Mouse (Mus musculus) lung, adult 18-20 months (tissue): ENCODE results near the gene Mllt3.

Source experiments
- DNase-seq, 2 experiments: peaks; one replicate each; pipeline ENCODE4 v3.0.0; 2022; ENCODE audit warnings: mixed read lengths in 2 of 2

Mllt3 gene

DNA sequence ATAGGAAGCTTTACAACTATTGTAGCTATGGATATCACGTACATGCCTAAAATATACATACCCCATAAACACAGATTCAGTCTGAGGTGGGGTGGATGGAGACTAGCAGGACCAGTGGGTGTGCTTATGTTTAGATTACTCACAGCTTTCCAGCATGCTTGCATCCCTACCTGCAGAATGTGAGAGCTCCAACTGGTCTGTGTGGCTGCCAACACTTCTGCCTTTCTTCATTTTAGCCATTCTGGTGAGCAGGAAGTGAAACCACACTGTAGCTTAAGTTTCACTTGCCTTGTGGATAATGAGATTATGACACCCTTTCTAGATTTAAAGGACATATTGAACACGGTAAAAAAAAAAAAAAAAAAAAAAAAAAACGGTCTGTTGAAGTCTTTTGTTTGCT is 88.8 kb downstream of the Mllt3 start:
- peak in 1 of 2 experiments; percentile 13 for DNase-seq

DNA sequence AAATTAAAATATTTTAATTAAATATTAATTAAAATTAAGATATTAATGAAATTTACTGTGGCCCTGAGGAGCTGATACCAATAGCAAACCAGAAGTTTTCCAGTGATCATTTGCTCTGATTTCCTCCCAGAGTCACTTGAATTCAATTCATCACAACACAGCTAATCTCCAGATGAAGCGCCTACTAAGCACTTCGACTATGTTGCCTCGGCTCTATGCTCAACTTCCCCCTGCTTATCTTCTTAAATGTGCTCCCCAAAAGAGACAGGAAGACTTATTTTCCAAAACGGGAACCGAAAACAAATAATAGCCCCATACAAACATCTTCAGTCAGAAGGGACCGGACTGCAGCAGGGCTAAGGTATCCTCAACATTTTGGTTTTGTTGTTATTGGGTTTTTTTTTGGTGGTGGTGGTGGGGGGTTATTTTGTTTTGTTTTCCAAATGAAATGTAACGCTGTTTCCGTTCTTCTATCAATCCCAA is 90.2 kb downstream of the Mllt3 start:
- DNase-seq, result no peak

DNA sequence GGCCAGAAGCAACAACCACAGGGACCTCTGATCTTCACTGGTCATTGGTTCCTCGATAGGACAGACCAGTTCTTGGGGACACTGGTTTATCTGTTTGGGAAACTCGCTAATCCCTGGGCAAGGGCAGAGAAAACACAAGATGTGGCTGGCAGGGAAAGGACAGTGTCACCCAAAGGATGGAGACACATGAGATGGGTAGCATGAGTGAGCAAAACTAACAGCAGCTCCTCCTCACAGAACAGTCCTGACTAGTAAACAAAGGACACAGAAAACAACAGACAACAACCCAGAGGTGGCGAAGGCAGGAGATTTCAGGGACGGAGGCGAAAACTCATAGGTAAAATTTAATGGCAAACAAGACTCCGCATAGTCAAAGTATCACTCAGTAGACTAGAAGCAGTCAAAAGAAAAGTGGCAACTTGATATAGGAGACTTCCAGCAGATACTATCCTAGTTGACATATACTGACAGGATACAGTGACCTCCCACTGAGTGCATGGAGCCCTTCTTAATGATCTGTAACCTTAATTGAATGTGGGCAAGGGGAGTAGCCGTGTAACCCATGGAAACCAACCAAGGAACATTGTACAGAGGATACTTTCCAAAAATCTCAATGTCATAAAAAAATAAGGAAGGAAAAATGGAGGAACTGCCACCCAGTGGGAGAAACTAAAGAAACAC is 93.5 kb downstream of the Mllt3 start:
- no peak for DNase-seq

DNA sequence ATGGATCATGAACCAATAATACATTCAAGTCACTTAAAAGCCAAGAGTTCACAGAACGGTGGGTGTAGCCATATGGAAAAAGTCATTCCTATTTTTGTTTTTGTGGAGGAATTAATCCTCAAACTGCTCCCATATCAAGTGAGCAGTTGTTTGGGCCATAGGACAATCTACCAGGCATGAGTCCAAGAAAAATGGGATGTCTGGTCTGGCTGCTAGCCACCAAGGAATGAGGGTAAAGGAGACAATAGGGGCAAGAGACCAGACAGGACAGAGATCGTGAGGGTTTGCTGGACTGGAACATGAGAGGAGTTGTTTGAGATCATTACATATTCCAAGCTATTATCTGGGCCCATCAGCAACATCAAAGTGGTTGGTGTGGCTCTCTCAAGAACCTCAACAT is 96.8 kb downstream of the Mllt3 start:
- DNase-seq, result no peak

DNA sequence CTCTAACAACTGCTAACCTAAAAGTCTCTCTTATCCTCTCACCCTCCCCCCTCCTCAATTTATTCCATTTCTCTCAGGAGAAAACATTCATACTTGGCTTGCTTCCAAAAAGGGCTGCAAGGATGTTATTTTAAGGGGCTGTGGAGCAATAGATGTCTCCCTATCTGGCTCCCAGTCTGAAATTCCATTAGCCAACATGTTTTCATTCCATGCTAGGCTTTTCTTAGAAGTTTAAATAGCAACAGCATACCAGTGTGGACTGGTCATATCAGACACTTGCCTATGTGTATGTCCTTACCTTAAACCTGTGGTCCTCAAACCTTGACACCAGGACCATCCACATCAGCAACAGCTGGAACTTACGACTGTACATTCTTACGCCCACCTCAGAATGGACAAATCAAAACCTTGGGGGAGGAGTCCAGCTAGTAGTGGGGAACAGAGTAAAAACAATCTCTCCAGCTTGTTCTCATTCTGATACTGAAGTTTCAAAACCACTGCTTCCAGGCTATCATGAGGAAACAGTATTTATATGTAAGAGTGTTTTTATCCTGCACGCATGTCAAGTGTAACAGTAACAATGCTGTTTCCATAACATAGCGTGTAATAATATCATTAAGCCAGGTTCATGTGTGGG is 99.3 kb downstream of the Mllt3 start:
- no peak for DNase-seq

DNA sequence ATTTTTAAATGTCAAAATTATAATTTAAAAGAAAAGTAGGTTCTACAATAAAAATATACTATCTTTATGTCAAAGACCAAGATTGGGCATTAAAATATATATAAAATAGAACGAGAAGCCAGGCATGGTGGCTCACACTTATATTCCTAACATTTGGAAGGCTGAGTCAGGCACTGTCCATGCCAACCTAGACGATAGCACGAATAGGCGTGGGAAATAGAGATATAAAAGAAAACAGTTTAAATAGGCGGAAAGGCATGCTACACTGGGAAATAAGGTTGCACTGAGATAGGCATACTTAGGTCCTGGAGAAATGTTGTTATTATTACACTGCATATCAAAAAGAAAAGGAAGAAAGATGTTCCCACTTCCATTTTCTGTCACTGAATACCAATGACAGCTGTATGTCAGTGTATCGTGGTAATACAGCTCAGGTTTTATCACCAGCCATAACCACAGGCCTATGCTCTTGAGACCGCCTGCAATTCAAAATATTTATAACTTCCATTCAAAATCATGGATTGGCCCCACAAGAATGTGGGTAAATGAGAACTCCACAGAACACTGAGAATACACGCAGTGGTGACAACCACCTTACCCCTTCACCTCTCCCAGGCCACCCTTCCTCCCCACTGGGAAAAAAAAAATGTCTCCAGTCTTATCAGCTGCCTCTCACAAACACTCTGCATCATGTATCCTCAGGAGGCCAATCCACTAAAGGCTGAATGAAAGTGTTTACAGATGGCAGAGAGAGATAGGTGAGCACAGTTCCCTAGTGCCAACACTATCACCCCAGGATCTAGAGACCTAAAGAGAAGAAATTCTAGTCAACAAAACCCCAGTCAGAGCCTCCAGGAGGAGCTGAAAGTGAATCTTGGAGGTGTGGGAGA is 102.6 kb downstream of the Mllt3 start:
- peak in 1 of 2 experiments; percentile 25 for DNase-seq

DNA sequence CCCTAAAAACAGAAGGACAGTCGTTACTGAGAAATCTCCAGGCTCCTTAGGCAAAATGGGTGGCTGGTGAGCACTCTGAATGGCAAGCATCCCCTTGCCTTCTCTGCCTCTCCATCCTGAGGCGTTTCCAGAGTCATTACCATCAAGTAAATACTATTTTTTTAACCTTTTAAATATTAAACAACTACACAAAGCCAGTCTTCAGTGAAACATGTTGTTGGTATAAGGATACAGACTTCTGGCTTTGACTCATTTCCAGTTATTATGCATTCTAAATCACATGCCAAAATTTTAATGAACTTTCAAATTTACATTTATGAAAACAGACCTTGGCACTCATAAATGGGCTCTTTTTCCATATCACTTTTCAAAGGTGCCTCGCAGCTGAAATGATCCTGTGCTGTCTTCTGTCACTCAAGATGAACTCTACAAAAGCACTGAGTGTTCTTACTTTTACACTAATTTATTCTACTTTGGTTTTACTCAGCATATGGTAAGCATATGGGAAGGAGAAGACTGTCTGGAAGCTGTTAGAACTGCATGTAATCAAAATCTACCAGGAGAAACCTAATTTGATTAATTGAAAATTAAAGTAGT is 104.5 kb downstream of the Mllt3 start:
- DNase-seq, result no peak

DNA sequence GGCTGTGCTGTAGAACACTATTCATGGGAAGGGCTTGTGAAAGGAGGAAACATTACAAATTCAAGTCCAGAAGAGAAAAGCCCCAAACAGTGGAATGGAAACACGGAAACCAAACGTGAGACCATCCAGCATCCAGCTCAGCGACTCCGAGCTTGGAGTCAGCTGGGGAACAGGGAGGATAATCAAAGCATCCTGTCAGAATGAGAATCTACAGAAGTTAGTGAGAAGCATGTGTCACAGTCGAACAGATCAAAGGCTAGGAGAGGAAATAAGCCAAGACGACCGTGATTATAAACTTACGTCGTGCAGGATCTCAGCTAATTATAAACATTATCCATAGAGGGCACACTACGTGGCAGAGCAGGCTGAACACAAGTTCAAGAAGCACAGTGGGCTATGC is 105.8 kb downstream of the Mllt3 start:
- DNase-seq, result no peak

DNA sequence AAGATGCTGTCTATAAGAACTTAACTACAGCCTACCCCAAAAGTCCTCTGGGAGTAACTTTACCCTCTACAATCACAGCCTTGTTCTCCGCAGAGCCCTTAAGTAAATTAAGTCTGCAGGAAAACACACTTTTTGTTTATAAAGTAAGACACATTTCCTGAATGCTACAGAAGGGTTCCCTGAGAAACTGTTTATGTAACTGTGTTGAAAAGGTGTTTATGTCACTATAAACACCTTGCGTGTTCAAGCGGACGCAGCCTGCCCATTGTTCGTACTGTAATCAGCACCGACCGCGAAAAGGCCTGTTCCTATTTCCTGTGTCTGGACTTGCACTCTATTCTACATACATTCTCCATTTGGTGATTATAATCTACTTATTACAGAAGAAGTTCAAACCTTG is 112.5 kb downstream of the Mllt3 start:
- DNase-seq, result no peak

DNA sequence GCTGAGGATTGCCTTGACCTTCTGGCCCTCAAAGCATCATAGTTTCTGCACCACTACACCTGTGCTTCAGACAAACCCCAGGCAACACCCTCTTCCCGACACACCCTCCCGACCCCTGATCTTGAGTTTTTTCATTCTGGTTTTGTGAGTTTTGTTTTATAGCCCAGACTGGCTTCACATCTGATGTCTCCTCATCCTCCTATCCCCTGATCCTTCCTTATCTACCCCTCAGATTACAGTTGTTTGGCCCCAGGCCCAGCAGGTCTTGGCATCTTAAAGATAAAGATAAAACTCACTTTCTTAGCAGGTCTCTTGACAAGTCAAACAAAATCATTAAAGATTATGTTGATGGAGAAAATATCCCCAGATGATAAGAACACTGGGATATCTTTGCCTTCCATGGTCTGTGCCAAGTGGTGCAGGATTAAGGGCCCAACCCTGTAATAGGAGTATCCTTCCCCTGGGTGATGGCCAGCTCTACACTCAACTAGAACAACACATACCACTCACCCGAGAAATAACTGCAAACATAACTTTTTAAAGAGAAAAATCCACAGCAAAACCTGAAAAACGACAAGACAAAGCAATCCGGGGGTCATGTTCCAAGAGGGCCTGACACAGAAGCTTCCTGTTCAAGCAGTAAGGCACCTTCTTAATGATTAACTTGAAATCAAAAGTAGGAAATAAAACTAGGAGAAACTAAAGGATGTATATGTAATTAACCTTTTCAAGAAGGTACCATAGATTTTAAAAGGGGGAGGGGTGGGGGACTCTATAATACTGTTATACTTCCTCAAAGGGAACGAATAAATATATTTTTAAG is 121.8 kb downstream of the Mllt3 start:
- peak in 1 of 2 experiments; percentile 7 for DNase-seq

DNA sequence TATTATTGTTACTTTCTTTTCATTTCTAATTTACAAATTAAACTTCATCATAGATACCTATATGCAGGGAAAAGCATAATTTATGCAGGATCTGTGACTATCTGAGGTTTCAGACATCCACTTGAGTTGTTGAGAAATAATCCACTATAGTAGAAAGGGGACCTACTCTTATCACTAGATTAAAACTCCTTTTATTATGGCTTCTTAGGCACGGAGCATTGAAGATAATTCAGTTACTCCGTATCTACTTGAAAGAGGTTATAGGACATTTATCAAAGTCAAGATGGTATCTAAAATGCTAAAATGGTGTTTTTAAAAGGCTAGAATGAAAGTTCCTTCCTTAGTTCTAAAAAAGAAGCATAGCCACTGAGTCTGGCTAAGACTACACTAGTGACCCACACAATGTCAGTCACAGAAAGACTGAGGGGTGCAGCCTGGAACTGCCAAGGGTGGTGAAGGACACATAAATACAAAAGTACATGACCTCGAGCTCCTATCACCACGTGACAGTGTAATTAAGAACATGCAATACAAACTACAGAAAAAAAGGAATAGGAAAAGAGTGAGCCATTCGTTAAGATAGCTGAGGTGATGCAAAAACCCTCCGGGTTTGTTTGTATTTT is 127.9 kb downstream of the Mllt3 start:
- no peak for DNase-seq

DNA sequence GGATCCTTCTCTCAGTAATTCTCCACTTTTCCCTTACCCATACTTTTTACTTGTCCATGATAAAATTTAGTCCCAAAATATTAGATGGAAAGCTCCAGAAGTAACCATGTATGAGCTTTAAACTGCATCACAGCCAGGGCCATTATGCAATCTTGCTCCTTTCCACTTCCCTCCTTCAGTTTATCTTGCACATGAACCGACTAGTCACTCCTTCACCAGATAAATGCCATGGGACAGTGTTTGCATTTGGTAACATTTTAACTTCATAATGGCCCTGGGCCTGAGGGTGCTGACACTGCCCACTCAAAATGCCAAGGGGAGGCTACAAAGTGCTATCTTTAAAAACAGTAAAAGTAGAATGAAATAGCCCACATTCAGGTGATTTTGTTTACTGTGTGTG is 128.4 kb downstream of the Mllt3 start:
- DNase-seq, result peak in 1 of 2 experiments; percentile 29

DNA sequence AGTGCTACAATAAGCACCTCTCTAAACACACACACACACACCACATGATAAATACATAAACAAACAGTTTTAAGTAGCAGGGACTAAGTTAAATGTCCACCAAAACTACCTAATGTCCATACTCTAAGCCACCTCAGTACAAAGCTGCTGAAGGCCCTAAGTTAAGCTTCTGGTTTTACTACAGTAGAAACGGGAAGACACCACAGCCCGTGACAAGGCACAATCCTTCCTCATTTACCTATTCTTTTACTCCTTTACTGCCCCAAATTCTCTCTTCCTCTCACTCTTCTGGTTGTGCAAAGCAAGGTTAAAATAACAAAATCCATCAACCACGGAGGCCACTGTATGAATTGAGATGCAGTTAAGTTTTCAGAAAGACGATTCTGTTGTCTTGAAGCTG is 130.6 kb downstream of the Mllt3 start:
- DNase-seq, result no peak

DNA sequence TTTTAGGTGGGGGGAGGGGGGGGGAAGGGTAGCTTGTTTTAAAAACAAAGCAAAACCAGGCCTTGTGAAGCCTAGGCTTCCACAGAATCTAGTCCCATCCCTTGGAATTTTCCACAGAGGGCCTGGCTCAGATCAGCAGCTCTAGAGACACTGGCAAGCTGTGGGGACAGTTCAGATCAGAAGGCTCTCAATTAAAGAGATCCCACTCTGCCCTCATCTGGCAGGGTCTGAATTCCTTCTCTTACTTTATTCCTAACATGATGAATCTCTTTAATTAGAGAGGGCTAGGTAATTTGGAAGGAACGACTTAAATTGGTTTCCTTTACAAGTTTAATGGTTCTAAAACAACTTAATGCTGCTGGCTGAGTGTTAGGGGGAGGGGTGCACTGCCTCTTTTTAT is 132.0 kb downstream of the Mllt3 start:
- no peak for DNase-seq

DNA sequence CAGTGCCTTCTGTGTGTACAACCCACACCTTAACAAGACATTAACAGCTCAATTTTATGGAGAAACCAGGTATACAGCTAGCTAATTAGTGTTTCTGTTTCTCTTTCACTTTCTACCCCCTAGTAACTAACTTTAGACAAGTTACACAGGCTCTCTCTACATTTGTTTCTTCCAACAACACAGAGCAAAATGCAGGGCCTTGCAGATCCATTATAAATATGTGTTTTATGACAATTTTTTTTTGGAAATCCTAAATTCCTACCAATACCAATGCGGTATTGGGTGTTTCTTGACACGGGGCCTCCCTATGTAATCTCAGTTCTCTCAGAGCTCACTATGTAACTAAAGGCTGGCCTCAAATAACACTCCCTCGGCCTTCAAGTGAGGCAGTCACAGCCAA is 139.7 kb downstream of the Mllt3 start:
- no peak for DNase-seq

DNA sequence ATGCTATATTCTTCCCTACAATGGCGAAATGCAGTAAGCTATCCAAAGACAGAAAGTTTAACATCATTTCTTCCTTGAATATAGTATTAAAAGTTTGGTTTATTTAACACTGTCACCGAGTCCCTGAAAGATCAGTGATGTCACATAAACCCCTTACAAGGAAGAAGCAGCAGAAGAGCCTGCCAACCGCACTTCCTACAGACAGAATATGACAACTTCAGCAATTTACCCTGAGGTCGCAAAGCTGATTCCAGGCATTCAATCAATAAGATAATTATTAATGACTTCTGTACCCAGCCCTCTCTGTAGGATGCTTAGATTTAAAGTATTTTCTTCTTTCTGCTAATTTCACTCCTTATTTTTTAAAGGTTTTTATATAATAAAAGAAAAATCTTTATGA is 140.2 kb downstream of the Mllt3 start:
- no peak for DNase-seq

DNA sequence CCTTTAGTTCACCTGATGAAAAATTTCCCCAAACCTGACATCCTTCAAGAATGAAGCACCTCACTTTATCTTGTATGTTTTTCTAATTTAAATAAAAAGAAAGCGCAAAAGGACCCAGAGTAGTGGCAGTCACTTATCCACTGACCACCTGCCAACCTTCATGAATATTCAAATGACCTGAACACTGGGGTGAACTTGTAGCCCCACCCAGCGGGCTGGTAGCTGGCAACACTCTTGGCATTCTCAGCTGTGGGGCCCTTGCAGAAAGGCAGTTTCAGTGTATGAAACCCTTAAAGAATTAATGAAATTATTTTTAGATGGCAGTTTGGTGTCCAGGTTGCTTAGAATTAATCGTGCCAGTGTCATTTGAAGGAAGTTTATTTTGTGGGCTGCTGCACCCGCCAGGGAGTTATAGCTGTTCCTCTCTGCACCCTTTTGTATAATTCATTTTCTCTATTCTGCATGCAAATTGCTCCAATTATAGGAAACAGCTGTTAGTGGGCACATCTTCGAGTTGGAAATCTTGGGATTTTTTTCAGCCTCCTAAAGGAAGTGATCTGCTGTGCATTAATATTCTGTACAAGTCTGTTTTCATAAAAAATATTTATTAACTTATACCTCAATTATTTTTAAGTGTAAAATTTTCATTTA is 149.8 kb downstream of the Mllt3 start:
- no peak for DNase-seq

DNA sequence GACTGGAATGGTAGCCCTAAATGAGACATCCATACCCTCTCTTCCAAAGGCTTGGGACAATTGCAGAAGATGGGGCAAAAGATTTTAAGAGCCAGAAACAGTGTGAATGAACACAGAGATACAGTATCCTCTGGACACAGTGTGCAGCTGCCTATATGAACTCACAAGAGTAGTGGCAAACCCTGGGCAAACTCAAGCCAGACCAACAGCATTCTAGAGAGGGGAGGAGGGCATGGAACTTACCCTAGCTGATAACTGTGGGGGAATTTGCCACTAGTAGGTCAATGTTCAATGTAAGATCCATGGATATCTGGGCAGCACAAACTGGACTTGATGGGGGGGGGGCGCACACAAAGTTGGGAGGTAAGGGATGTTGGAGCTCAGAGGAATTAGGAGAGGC is 151.2 kb downstream of the Mllt3 start:
- DNase-seq, result no peak

DNA sequence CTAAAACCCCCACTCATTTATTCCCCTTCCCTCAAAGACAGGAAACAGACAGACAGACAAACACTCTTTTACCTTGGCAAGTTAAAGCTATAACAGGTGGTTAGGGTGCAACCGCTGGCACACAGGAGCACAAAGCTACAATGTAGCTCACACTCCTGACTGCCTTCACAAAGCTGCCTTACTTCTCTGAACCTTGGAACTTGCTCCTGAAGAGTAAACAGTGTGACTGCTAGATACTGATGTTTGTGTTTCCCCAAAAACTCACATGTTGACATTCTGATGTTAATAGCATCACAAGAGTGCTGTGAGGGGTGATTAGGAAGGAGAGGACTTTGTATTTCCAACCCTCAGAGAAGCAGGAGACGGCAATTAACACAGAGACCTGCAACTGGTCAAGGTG is 151.6 kb downstream of the Mllt3 start:
- DNase-seq, result no peak

DNA sequence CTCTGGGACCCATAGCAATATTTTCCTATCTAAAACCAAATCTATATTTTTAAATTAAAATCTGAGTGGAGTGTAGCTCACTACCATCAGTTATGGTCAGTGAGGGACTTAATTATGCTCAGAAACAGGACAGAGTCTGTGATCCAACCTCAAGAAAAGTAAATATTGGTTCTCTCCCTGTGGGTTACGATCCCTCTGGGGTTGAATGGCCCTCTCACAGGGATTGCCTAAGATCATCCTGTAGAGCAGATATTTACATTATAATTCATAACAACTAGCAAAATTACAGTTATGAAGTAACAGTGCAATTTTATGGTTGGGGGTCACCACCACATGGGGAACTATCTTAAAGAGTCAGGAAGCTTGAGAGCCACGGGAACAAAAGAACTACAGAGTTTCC is 152.9 kb downstream of the Mllt3 start:
- no peak for DNase-seq

DNA sequence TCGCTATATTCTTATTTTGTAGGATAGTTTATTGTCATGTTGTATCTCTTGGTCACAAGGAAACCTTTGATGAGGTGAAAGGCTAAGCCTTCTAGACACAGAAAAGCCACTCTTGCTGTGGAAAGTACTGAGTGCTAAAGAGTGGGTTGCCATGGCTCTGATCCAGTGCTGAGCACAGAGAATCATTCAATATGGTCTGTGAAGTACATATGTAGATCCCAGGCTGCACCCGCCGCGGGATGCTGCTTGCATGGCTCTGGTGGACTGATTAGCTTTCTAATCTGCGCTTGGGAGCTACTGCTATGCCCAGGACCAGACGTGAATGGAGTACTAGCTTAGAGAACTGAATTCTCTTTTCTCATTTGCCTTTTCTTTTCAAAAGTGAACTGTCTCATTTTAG is 154.5 kb downstream of the Mllt3 start:
- no peak for DNase-seq
